Mouse (Mus musculus) E14TG2a.4 (cell line): Measurements from ENCODE around the gene Lrrn4.

Experiments used
- H3K27me3 ChIP-seq: 2 replicates; pipeline ENCODE4 v1.6.1; 2014; ENCODE audit warnings: low read length, control low read depth; ENCODE audit not compliant: insufficient read depth
- H3K36me3 ChIP-seq: 2 replicates; pipeline ENCODE4 v1.6.1; 2014; ENCODE audit warnings: low read length, control low read depth; ENCODE audit not compliant: insufficient read depth
- H3K4me1 ChIP-seq: replicated peaks from 2 replicates; pipeline ENCODE4 v1.6.1; 2014; ENCODE audit warnings: low read depth, low read length, control low read depth
- H3K4me3 ChIP-seq: replicated peaks from 2 replicates; pipeline ENCODE4 v1.5.1; 2014; ENCODE audit warnings: mild to moderate bottlenecking, low read length
- H3K9me3 ChIP-seq: 2 replicates; pipeline ENCODE4 v1.6.1; 2014; ENCODE audit warnings: low read length, control low read depth
- CTCF ChIP-seq: conservative IDR thresholded peaks from 2 replicates; pipeline ENCODE4 v1.5.1; 2014; ENCODE audit warnings: low read length
- NANOG ChIP-seq: IDR thresholded peaks from 2 replicates; pipeline ENCODE4 v1.6.1; 2014; ENCODE audit warnings: borderline replicate concordance, low read length, mixed read lengths
- POU5F1 ChIP-seq: IDR thresholded peaks from 2 replicates; pipeline ENCODE4 v1.6.1; 2014; ENCODE audit warnings: low read length, borderline replicate concordance

The Lrrn4 gene

GRCm38 (mm10) chr2:132841071-132841470, 39.6 kb downstream of the Lrrn4 start:
- H3K4me3 ChIP-seq = no peak overlapping the region
- no peaks in the 10 kb centered on the region for H3K27me3 ChIP-seq
- peaks cover 3% of the 10 kb centered on the region; the same call in 1 of the 2 replicates for H3K4me1 ChIP-seq
- H3K36me3 ChIP-seq = peaks cover 76% of the 10 kb centered on the region
- TF ChIP-seq NANOG (no peak), CTCF (no peak), POU5F1 (no peak)
- no peaks in the 10 kb centered on the region for H3K9me3 ChIP-seq
